Mouse (Mus musculus) intestine, embryonic 15.5 days (tissue): ENCODE data around the gene Oosp1. TPM values are rescaled to one million over a fixed set of nuclear protein-coding genes. Genes with fewer than 3 reads are reported as not detected.

Source experiments
- polyA plus RNA-seq: library from polyadenylated mRNA; unstranded; fragments of >200 nt; fragmentation: Nextera tagmentation; extraction: Ambion mirVana; gene quantifications from 2 replicates; pipeline ENCODE4 v1.2.1, GENCODE M21; 2015

The Oosp1 gene
- polyA plus RNA-seq, 1 experiment from 2014 or later, result not detected

Other genes with a start within 250 kb of the Oosp1 start
- 0.46 and 0.53 TPM in 2 replicates for gene Ms4a4b, start 247.6 kb downstream of the Oosp1 start, polyA plus RNA-seq
- 10.4 and 10.6 TPM in 2 replicates for gene Ms4a6c, start 221.8 kb downstream of the Oosp1 start, polyA plus RNA-seq
- gene Gm8369, start 205.2 kb downstream of the Oosp1 start, polyA plus RNA-seq, result 0.06 TPM in 1 of 2 replicates, not detected in the other
- gene Ms4a6b, start 174.6 kb downstream of the Oosp1 start, polyA plus RNA-seq, result 6.8 and 8.4 TPM in 2 replicates
- 2.8 and 4.0 TPM in 2 replicates for gene Ms4a4d, start 154.3 kb downstream of the Oosp1 start, polyA plus RNA-seq
- gene Ms4a6d, start 86.3 kb downstream of the Oosp1 start, polyA plus RNA-seq, result 6.0 and 6.4 TPM in 2 replicates
- 0.15 and 0.18 TPM in 2 replicates for gene Ms4a2, start 67.4 kb downstream of the Oosp1 start, polyA plus RNA-seq
- gene Ms4a3, start 50.3 kb downstream of the Oosp1 start, polyA plus RNA-seq, result 0.34 TPM in 1 of 2 replicates, not detected in the other
- not detected in 2 replicates for gene Oosp2, start 30.6 kb downstream of the Oosp1 start, polyA plus RNA-seq
- not detected in 2 replicates for gene Oosp3, start 5.9 kb upstream of the Oosp1 start, polyA plus RNA-seq
- not detected in 2 replicates for gene Gif, start 56.4 kb upstream of the Oosp1 start, polyA plus RNA-seq
- 58.3 and 63.8 TPM in 2 replicates for gene Mrpl16, start 79.2 kb upstream of the Oosp1 start, polyA plus RNA-seq
- 41.6 and 44.8 TPM in 2 replicates for gene Stx3, start 128.3 kb upstream of the Oosp1 start, polyA plus RNA-seq
- not detected in 2 replicates for gene Olfr1417, start 148.1 kb upstream of the Oosp1 start, polyA plus RNA-seq
- gene Olfr1418, start 169.9 kb upstream of the Oosp1 start, polyA plus RNA-seq, result not detected in 2 replicates
- gene Olfr1419, start 184.0 kb upstream of the Oosp1 start, polyA plus RNA-seq, result not detected in 2 replicates
- not detected in 2 replicates for gene Olfr1420, start 195.4 kb upstream of the Oosp1 start, polyA plus RNA-seq
- gene Patl1, start 221.2 kb upstream of the Oosp1 start, polyA plus RNA-seq, result 16.7 and 17.4 TPM in 2 replicates